Mouse (Mus musculus): ENCODE results near the gene Snx8.

DNA sequence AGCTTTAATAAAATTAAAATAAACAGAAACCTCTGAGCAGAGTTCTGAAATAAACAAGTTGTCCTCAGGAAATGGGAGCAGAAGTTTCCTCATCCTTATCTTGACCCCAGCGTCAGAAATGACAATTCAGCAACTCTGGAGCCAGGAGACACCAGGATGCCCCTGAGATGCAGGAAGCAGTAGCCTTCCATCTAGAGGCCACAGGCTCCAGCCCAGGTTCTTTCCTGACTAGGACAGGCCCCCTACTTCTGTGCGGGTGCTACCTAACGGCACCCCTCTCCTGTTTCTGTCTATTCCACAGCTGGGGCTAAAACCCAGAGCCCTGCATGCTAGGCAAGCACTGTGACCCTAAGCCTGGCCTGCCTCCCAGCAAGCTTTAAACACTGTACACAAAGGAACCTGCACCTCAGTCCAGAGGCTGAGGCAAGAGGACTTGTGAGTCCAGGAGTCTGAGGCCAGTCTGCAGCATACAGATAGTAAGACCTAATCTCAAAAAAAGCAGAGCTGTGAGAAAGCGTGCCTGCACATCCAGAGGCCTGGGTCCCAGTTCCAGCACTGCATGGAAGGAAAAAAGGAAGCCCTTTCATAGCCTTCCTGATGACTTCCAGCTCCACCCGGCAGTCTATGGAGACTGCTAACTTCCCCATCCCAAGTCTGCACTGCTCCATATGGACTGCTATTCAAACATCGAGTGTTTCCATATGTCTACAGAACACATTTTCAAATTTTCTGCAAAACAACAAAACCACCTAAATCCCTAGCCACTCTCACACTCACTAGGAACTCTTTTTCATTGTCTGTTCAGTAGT lies 18.4 kb downstream of the Snx8 start:
- no peak for TF ChIP-seq CTCF (IDR thresholded peaks at IDR 0.05; ENCODE audit: low read depth, low read length)
- no peak for TF ChIP-seq POLR2A (IDR thresholded peaks at IDR 0.05; ENCODE audit: insufficient read depth, low read length)

Data from ES-Bruce4 (cell line).